Mouse (Mus musculus) midbrain, embryonic 10.5 days (tissue): ENCODE results near the gene C2cd4b. TPM values are rescaled to one million over a fixed set of nuclear protein-coding genes. Genes with fewer than 3 reads are reported as not detected.
A peak's percentile ranks its signal among the peaks of the same experiment; 100 is the strongest.
"Not testable (repeated sequence)": the region's sequence is repeated elsewhere in the genome, so short reads cannot be mapped to it uniquely, and the experiment has no call there.

Source experiments
- DNase-seq: peaks from one replicate; pipeline ENCODE4 v3.0.0-alpha.2; 2017; ENCODE audit warnings: low spot score
- H3K27ac ChIP-seq: fragments of 300-500 bp; sonication (generic); replicated peaks from 2 replicates; pipeline ENCODE4 v1.5.1; 2016; ENCODE audit warnings: mild to moderate bottlenecking
- H3K27me3 ChIP-seq: fragments of 300-500 bp; sonication (generic); 2 replicates; pipeline ENCODE4 v1.6.1; 2016; ENCODE audit warnings: low read depth, mild to moderate bottlenecking; ENCODE audit not compliant: poor library complexity, severe bottlenecking
- H3K36me3 ChIP-seq: fragments of 300-500 bp; sonication (generic); 2 replicates; pipeline ENCODE4 v1.6.1; 2016; ENCODE audit warnings: mild to moderate bottlenecking, moderate library complexity
- H3K4me1 ChIP-seq: fragments of 300-500 bp; sonication (generic); 2 replicates; pipeline ENCODE4 v1.6.1; 2016
- H3K4me3 ChIP-seq: fragments of 300-500 bp; sonication (generic); 2 replicates; pipeline ENCODE4 v1.5.1; 2016; ENCODE audit warnings: mild to moderate bottlenecking, moderate library complexity
- H3K9me3 ChIP-seq: fragments of 300-500 bp; sonication (generic); replicated peaks from 2 replicates; pipeline ENCODE4 v1.6.1; 2016; ENCODE audit warnings: mild to moderate bottlenecking
- WGBS: fragments of 180-500 bp; shearing (Covaris S2); methylation state at CpG from one replicate; pipeline ENCODE4 v1.1.7; 2016; 5-methylcytosine and 5-hydroxymethylcytosine counted together
- polyA plus RNA-seq: library from polyadenylated mRNA; unstranded; fragments of >200 nt; fragmentation: Nextera tagmentation; extraction: Ambion mirVana; gene quantifications from 2 replicates; pipeline ENCODE4 v1.2.1, GENCODE M21; 2016

Gene C2cd4b
- polyA plus RNA-seq, 1 experiment from 2014 or later: not detected

DNA sequence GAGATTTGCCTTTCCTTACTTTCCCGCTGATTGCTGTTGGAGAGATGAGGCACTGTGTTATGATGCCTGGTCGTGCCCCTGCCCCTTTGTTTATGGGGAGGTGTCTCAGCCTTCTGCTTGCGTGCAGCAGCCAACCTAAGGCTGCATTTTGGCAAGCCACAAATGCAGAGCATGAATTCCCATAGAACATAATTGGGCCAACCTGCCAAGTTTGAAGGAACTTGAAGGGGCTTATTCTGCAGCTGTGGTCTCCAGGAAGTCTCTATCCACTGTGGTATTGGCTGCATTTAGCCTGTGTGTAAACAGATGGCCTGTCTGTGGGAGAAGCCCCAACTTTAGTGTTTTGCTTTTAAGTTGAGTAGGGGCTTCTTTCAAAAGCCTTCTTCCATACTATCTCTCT lies 4.5 kb upstream of the C2cd4b start:
- Histone ChIP-seq H3K36me3 (no peaks in the 10 kb centered on the region), H3K27me3 (peaks cover 23% of the 10 kb centered on the region), H3K27ac (no peak overlapping the region), H3K9me3 (no peaks in the 10 kb centered on the region), H3K4me1 (peaks cover 10% of the 10 kb centered on the region), H3K4me3 (no peak overlapping the region)
- WGBS: 74% methylated on average over 3 of the region's 3 CpGs
- DNase-seq: no peak

- WGBS: 8% methylated on average over 9 of the region's 9 CpGs
- peaks cover 49% of the 10 kb centered on the region for H3K27me3 ChIP-seq
- no peaks in the 10 kb centered on the region for H3K36me3 ChIP-seq
- peak; percentile 55 for DNase-seq
- H3K4me1 ChIP-seq: peaks cover 19% of the 10 kb centered on the region
- peak overlapping the region; percentile 71; the same call in 1 of the 2 replicates for H3K4me3 ChIP-seq
- H3K27ac ChIP-seq: no peak overlapping the region
- peaks cover 5% of the 10 kb centered on the region; the same call in 1 of the 2 replicates for H3K9me3 ChIP-seq
Observed at GRCm38 (mm10) chr9:67758686-67759085, 551 bp upstream of the C2cd4b start.

DNA sequence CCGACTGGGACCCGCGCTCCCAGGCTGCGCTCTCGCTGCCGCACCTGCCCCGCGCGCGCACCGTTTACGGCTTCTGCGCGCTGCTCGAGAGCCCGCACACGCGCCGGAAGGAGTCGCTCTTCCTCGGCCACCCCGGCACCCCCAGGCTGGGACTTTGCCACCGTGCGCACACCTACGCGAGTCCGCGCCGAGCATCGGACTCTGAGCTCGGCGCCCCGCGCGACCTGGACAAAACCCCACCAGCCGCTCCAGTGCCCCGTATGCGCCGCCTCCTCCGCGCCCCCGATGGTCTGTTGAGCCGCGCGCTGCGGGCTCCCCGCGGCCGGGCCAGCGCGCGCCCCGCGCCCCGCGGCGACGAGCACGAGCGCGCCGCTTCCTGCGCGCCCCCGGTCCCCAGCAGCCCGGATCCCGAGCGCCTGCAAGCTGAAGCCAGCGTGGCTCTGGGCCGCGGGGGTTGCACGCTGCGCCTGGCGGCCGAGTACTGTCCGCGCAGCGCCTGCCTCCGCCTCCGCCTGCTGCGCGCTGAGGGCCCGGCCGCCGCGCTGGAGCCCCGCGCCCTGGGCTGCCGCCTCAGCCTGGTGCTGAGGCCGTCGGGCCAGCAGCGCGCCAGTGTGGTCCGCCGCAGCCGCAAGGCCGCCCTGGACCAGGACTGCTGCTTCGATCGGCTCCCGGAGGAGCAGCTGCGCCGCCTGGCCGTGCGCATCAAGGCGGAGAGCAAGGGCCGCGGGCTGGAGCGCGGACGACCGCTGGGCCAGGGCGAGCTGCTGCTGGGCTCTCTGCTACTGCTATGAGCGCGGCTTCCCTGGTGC lies 923 bp downstream of the C2cd4b start:
- peak overlapping the region; percentile 83 for H3K27ac ChIP-seq
- peak overlapping the region; percentile 71 for H3K4me3 ChIP-seq
- WGBS: 2% methylated on average over 113 of the region's 114 CpGs
- peak; percentile 75 for DNase-seq
- peaks cover 49% of the 10 kb centered on the region for H3K27me3 ChIP-seq
- not testable (repeated sequence) for H3K36me3 ChIP-seq, H3K9me3 ChIP-seq
- peaks cover 19% of the 10 kb centered on the region for H3K4me1 ChIP-seq

DNA sequence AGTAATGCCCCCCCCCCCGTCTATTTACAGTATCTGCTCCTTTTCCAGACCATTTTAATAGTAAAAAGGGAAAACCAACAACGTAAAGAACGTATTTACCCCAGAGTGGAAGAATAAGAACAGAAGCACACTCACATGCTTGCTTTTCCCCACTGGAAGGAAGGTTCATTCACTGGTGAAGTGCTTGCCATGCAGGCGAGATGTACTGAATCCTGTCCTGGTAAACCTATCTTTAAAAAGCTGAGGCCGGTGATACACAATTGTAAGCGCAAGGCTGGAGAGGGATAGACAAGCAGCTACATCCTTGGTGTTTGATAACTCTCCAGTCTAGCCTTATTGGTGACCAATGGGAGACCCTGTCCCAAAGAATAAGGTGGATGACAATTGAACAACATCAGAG lies 1.8 kb downstream of the C2cd4b start:
- WGBS: 68% methylated on average over 6 of the region's 6 CpGs
- peaks cover 49% of the 10 kb centered on the region for H3K27me3 ChIP-seq
- H3K27ac ChIP-seq: no peak overlapping the region; the same call in 1 of the 2 replicates
- H3K4me3 ChIP-seq: peak overlapping the region; percentile 71
- H3K36me3 ChIP-seq: no peaks in the 10 kb centered on the region
- peaks cover 19% of the 10 kb centered on the region for H3K4me1 ChIP-seq
- DNase-seq: no peak
- peaks cover 5% of the 10 kb centered on the region; the same call in 1 of the 2 replicates for H3K9me3 ChIP-seq

GRCm38 (mm10) chr9:67763326-67763725 lies 4.1 kb downstream of the C2cd4b start:
- WGBS: 80% methylated on average over 4 of the region's 4 CpGs
- no peak overlapping the region for H3K27ac ChIP-seq

DNA sequence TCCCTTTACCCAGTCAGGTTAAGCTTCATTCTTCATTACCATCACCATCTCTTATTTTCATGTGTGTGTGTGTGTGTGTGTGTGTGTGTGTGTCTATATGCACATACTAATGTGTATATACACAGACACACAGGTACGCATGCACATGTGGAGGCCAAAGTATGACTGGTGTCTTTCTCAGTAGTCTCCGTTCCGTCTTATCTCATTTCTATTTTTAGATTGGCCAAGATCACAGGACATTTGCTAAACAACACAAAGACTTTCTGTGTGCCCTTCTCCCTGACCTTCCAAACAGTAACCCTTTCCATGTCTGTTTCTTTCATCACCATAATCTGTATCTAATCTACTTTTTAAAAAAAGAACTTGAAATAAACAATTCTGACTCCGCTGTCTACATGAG lies 7.2 kb downstream of the C2cd4b start:
- Histone ChIP-seq H3K9me3 (peaks cover 5% of the 10 kb centered on the region; the same call in 1 of the 2 replicates), H3K36me3 (no peaks in the 10 kb centered on the region), H3K27ac (no peak overlapping the region), H3K4me3 (no peak overlapping the region), H3K27me3 (peaks cover 9% of the 10 kb centered on the region), H3K4me1 (peaks cover 6% of the 10 kb centered on the region)
- WGBS: 91% methylated on average over 4 of the region's 4 CpGs
- DNase-seq: no peak

More at GRCm38 (mm10) chr9:67763326-67763725, 4.1 kb downstream of the C2cd4b start:
- Histone ChIP-seq H3K36me3 (no peaks in the 10 kb centered on the region), H3K4me1 (peaks cover 25% of the 10 kb centered on the region), H3K4me3 (no peak overlapping the region), H3K9me3 (peaks cover 5% of the 10 kb centered on the region; the same call in 1 of the 2 replicates), H3K27me3 (peaks cover 40% of the 10 kb centered on the region)
- no peak for DNase-seq

DNA sequence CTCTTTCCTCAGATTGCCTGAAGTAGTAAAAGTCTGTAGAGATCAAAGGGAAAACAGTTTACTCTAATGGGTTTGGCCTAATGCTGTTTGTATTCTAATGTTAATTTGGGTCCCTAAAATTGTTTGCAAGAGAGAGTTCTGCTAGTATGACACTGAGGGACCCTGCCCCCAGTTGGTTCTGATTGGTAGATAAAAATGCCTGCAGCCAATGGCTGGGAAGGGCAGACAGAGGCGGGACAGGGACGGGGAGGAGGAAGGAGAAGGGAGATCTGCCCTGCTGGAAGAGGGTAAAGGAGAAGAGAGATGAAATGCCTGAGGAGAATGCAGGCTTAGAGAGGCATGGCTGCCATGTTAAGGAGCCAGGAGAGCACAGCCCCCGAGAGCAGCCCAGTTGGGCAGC lies 7.7 kb downstream of the C2cd4b start:
- Histone ChIP-seq H3K27me3 (peaks cover 4% of the 10 kb centered on the region), H3K4me1 (peaks cover 6% of the 10 kb centered on the region), H3K27ac (no peak overlapping the region), H3K9me3 (peaks cover 5% of the 10 kb centered on the region; the same call in 1 of the 2 replicates), H3K36me3 (no peaks in the 10 kb centered on the region), H3K4me3 (no peak overlapping the region)
- WGBS: 30% methylated on average over 3 of the region's 3 CpGs
- peak; percentile 16 for DNase-seq

DNA sequence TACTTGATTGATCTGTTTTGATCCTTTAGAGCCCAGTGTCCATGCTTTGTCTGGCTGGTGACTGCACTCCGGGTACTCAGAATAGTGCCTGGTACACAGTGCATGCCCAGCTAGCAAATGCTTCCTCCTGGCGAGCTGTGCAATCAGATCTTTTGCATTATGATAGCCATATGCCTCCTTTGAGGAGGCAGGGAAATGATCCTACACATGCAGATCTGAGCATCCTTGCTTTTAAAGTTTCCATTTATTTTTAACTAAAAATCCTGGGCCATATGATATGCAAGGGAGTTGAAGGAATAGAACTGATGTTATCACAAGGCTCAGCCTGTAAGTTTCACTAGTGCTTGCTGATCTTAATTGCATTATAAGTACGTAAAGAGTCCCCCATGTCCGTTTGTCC lies 9.6 kb downstream of the C2cd4b start:
- DNase-seq: no peak
- H3K36me3 ChIP-seq: no peaks in the 10 kb centered on the region
- WGBS: 91% methylated on average over 4 of the region's 4 CpGs

GRCm38 (mm10) chr9:67769401-67769800 lies 10.2 kb downstream of the C2cd4b start:
- Histone ChIP-seq H3K9me3 (no peaks in the 10 kb centered on the region), H3K36me3 (no peaks in the 10 kb centered on the region), H3K27me3 (no peaks in the 10 kb centered on the region), H3K4me3 (no peak overlapping the region), H3K4me1 (peaks cover 6% of the 10 kb centered on the region), H3K27ac (no peak overlapping the region)
- DNase-seq: no peak
- WGBS: 88% methylated on average over 1 of the region's 1 CpGs

More for the DNA sequence above, 9.6 kb downstream of the C2cd4b start:
- H3K4me3 ChIP-seq: no peak overlapping the region
- peaks cover 6% of the 10 kb centered on the region for H3K4me1 ChIP-seq
- no peak overlapping the region for H3K27ac ChIP-seq
- H3K27me3 ChIP-seq: no peaks in the 10 kb centered on the region
- no peaks in the 10 kb centered on the region for H3K9me3 ChIP-seq

DNA sequence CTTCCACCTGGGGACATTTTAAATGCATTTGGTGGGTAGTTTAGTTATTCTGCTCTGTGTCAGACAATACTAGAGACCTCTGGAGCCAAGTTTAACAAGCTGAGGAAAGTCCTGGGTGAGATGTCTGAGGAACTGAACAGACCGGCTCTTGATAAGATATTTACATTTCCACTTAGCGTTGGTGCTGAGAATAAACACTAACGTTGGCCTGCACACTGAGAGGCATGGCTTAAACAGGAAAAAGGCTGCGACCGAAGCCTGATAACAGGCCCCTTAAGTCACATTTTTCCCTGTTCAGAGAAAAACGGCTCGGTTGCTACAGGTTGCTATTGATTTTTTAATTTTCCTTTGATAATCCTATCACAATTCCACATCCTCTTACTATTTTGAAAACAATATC lies 12.1 kb downstream of the C2cd4b start:
- 85% methylated on average over 7 of the region's 7 CpGs for WGBS
- Histone ChIP-seq H3K4me3 (no peak overlapping the region), H3K27ac (no peak overlapping the region), H3K36me3 (no peaks in the 10 kb centered on the region), H3K9me3 (no peaks in the 10 kb centered on the region), H3K27me3 (no peaks in the 10 kb centered on the region), H3K4me1 (peaks cover 6% of the 10 kb centered on the region)
- no peak for DNase-seq

- DNase-seq: no peak
- no peak overlapping the region for H3K27ac ChIP-seq
- 82% methylated on average over 6 of the region's 6 CpGs for WGBS
- H3K4me1 ChIP-seq: no peaks in the 10 kb centered on the region
- H3K36me3 ChIP-seq: no peaks in the 10 kb centered on the region
- no peaks in the 10 kb centered on the region for H3K27me3 ChIP-seq
- H3K9me3 ChIP-seq: no peaks in the 10 kb centered on the region
- no peak overlapping the region for H3K4me3 ChIP-seq
Observed at GRCm38 (mm10) chr9:67774201-67774600, 15.0 kb downstream of the C2cd4b start.

DNA sequence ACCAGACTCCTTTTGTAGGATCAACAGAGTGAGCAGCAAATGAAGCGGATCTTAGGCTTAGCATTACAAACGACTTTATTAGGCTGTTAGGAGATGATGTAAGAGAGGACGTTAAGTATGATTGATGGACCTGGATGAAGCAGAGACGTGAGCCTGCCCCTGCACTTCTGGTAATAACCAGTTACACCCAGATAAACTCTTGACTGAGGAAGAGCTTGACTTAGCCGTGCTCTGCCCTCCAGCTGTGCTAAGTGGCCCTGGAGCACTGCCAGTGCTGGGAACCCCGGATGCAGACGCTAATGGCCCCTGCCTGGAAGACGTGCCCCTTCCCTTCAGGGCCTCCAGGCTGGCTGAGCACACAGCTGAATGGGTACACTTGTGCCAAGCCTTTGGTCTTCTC lies 19.3 kb downstream of the C2cd4b start:
- WGBS: 64% methylated on average over 8 of the region's 8 CpGs
- H3K27me3 ChIP-seq: no peaks in the 10 kb centered on the region
- no peak overlapping the region for H3K4me3 ChIP-seq
- H3K36me3 ChIP-seq: no peaks in the 10 kb centered on the region
- no peaks in the 10 kb centered on the region for H3K9me3 ChIP-seq
- H3K4me1 ChIP-seq: no peaks in the 10 kb centered on the region; the same call in 1 of the 2 replicates
- H3K27ac ChIP-seq: no peak overlapping the region
- no peak for DNase-seq

- 74% methylated on average over 6 of the region's 6 CpGs for WGBS
- Histone ChIP-seq H3K4me1 (no peaks in the 10 kb centered on the region; the same call in 1 of the 2 replicates), H3K4me3 (no peak overlapping the region), H3K9me3 (no peaks in the 10 kb centered on the region), H3K36me3 (no peaks in the 10 kb centered on the region), H3K27ac (no peak overlapping the region), H3K27me3 (no peaks in the 10 kb centered on the region)
- no peak for DNase-seq
Observed at GRCm38 (mm10) chr9:67782786-67783185, 23.5 kb downstream of the C2cd4b start.
